Mouse (Mus musculus): Measurements from ENCODE around the gene Espn.

Gene Espn

DNA sequence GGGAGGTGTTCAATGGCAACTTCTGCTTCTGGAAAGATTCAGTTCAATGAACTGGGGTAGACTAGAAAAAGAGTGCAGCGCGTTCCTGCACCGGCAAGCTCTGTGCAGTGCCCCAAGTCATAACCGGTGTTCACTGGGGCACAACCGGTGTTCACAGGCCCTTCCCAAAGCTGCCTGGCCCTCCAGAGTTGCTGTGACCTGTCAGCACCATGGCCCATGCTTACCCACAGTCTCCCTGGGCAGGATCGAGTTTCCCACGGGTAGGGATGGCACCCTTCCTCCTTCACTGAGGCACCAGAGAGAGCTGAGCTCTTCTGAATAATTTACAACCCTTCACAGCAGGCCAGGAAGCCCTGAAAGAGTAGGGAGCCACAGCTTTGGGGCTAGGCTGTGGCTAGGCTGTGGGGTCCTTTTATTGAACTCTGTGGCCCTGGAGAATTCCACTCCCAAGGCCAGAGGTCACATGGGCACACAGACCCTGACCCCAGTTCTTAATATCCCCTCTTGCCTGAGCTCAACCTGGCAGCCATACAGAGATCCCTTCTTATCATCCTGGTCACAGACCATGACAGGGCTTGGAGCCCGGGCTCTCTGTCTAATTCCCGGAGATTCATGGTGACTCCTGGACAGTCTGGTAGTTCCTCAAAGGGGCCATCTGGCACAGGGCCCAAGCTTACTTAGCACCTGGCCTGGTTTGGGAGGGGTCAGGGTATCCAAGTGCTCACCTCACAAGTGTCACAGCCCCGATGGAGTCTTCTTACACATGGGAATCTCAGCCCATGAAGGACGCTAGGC, 5.9 kb downstream of the Espn start:
- no peak for DNase-seq (ENCODE audit: low read depth, low spot score)

GRCm38 (mm10) chr4:152145473-152145872, 6.7 kb downstream of the Espn start:
- no peak for DNase-seq (ENCODE audit: low read depth, low spot score)

- no peak for DNase-seq (ENCODE audit: low read depth, low spot score)
Observed at GRCm38 (mm10) chr4:152143632-152144031, 8.5 kb downstream of the Espn start.

GRCm38 (mm10) chr4:152141521-152142135, 10.5 kb downstream of the Espn start:
- no peak for DNase-seq (ENCODE audit: low read depth, low spot score)

GRCm38 (mm10) chr4:152140441-152140840, 11.7 kb downstream of the Espn start:
- DNase-seq (ENCODE audit: low read depth, low spot score): peak; percentile 59

DNA sequence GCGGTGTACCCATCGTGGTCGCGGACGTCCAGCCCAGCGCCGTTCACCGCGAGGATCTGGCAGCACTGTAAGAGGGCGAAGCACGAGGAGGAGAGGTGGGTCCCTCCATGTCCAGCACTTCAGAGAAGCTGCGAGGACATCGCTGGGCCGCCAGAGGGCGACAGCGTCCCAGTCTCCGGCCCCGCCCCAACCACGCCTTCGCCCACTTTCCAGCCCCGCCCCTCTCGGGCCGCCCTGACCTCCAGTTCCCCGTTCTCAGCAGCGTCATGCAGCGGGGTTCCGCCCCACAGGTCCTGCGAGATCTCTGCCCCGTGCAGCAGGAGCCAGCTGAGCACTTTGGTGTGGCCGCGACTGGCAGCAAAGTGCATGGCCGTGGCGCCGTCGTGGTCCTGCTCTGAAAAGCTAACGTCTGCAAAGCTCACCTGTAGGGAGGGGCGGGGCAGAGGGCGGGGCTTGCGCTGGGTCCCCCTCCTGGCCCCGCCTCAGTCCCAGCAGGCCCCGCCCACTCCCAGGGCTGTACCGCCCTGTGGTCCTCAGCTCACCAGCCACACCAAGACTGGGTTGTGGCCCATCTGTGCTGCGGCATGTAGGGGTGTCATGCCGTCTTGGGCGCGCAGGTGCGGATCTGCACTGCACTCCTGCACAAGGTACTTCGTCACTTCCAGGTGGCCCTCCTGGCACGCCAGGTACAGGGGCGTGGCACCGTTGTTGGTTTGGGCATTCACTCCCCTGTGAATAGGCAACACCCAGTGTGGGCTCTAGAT, 13.5 kb downstream of the Espn start:
- peak; percentile 90 for DNase-seq (ENCODE audit: low read depth, low spot score)

DNA sequence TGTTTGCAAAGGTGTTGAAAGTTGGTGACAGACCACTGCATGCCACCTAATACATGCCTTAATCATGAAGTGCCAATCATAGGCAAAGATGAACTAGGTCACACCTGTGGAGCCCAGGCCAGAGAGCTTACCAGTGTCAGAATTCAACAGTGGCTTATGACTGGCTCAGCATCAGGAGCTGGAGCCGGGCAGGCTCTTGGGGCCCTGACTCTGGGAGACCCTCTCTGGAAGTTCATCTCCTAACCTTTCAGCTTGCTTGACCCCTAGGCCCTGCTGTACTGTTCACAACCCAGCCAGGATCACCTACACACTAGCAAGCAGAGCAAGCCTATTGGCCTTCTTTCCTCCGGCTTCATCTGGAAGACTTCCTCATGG, 15.3 kb downstream of the Espn start:
- DNase-seq (ENCODE audit: low read depth, low spot score): no peak

- no peak for DNase-seq (ENCODE audit: low read depth, low spot score)
Observed at GRCm38 (mm10) chr4:152136112-152136875, 15.9 kb downstream of the Espn start.

- no peak for DNase-seq (ENCODE audit: low read depth, low spot score)
Observed at GRCm38 (mm10) chr4:152135363-152135762, 16.8 kb downstream of the Espn start.

GRCm38 (mm10) chr4:152134507-152134906, 17.7 kb downstream of the Espn start:
- DNase-seq (ENCODE audit: low read depth, low spot score): no peak

GRCm38 (mm10) chr4:152133213-152133612, 19.0 kb downstream of the Espn start:
- no peak for DNase-seq (ENCODE audit: low read depth, low spot score)

GRCm38 (mm10) chr4:152132772-152133169, 19.4 kb downstream of the Espn start:
- DNase-seq (ENCODE audit: low read depth, low spot score): no peak

DNA sequence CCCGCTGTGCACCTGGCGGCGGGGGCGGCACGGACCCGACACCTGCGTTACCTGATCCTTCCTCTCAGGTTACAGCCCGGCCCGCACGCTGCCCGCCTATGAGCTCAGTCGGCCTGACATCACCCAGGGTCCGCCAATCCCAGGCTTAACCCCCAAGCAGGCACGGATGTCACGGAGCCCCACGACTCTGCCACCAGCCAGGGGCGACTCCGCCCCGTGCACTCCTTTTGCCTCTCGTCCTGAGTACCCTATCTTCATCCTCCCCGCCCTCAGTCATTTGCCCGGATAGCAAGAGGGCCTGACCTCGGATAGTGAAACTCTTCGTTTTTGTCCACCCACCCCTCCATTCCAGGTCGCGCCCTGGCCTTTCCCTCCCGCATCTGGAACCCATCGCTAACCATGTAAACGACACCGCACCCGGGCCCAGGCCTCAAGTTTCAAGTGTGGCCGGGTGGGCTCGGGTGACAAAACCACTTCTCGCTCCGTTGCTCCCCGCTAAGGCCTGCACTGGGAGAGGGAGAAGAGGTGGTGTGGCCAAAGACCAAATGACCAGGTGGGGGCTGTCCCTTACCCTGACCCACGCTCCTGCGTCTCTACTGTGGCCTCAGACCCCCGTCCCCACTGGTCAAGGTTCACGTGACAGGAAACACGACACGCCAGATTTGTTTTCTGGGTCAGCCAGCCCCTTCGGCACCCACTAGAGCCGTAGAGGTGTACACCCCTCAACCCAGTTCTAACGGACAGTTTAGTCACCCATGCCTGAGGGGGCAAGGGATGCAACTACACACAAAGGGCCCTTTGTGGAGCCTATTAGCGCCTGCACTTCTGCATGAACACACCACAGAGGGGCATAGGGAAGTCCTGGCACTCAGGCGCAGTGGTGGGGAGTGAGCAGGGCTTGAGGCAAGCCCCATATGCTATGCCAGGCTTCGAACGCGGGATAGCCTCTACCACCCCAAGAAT, 20.1 kb downstream of the Espn start:
- DNase-seq (ENCODE audit: low read depth, low spot score): no peak

DNA sequence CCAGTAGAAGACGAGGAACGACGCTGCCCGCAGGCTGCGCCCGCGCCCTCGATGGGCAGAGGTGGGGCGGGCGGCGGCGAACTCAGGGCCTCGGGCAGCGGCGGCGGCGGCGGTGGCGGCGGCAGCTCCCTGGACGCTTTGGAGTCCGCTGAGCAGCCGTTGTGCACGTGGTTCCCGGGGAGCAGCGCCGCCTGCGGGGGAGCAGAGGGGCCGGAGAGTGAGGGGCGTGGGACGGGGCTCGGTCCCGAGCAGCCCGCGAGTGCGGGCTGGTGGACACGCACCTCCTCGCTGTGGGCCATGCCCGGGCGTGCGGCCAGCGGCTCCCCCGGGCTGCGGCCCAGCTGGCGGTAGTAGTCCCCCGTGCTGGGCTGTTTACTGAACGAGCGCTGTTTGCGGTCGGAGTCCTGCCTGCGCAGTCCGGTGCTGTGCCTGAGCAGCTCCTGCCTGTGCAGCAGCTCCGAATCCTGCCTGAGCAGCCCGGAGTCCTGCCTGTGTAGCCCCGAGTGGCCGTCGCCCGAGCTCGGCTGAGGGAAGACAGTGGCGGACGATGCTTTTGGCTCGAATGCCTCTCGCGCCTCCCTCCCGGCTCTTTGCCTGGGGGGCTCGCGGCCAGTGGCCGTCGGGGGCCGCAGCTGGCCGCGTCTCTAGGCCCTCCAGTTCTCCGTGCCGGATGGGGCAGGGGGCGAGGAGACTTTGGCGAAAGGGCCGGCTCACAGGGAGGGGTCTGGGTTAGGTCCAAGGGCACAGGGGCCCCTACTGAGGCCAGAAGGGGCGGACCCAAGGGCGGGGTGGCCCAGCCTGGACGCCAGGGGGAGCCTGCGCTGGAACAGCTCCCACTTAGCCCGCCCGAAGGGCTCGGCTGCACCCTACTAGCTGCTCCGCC, 21.2 kb downstream of the Espn start:
- DNase-seq (ENCODE audit: low read depth, low spot score): no peak

GRCm38 (mm10) chr4:152129395-152129930, 22.7 kb downstream of the Espn start:
- DNase-seq (ENCODE audit: low read depth, low spot score): no peak

DNA sequence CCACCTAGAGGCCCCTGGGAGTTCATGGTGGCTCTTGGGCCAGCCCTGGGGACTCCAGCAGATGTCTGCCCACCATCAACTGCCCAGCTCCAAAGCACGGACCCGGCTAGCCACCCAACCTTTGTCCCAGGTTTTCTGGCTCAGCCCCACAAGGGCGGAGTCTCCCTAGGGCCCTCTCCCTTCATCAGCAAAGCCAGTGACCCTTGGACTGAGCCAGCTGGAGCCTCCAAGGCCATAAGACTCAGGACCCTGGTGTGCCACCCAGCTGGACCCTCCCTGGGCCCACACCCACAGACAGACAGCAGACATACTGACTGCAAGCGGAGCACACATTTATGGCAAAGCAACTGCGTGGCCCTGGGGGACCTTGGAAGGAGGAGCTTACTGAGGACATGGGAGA, 23.4 kb downstream of the Espn start:
- no peak for DNase-seq (ENCODE audit: low read depth, low spot score)

GRCm38 (mm10) chr4:152127884-152128283, 24.3 kb downstream of the Espn start:
- DNase-seq (ENCODE audit: low read depth, low spot score): no peak

DNA sequence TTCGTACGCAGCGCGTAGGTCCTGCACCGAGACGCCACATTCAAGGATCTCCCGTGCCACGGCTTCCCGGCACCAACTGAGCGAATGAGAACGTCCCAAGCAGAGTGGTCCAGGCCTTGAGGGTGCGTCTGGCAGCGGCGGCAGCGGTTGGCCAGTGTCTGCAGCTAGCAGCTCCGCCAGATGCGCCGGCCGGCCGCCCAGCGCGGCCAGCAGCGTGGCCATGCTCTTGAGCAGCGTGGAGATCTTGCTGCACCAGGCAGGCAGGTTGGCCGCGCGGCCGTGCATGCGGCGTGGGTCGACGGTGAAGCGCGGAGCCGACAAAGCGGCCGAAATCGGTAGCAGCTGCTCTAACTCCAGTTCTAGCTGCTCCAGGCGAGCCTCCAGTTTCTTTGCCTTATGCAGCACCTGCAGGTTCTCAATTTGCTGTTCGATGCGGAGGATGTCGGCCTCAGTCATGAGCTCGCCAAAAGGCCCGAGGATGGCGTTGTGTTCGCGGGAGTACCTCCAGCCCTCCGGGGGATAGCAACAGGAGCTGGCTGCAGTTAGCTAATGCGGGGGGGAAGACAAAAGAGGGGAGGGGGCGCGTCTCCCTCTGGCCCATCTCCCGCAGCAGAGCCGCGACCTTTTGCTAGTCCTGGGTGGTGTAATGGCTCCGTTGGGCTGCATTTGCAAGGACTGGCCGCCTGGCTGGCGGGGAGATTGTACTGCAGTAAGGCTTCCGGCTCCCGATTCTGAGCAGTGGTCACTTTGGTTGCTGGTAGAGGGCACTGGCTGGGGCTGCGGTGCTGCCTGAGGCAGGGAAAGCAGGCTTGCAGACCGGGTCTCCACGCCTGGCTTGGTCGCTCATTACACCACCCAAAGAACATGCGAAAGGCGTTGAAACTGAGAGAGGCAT, 25.9 kb downstream of the Espn start:
- no peak for DNase-seq (ENCODE audit: low read depth, low spot score)

All from mesoderm, embryonic 11.5 days (tissue).